Mouse (Mus musculus) hindbrain, postnatal 0 days (tissue): Measurements from ENCODE around the gene Gli3. TPM values are rescaled to one million over a fixed set of nuclear protein-coding genes. Genes with fewer than 3 reads are reported as not detected.

Experiments used
- ATAC-seq: fragments of 200-750 bp; cut with Nextera tagmentation; 2 replicates; pipeline ENCODE4 v1.8.0; 2017; ENCODE audit warnings: mild to moderate bottlenecking, moderate TSS enrichment, moderate library complexity
- DNase-seq: peaks from one replicate; pipeline ENCODE4 v3.0.0-alpha.2; 2015; ENCODE audit warnings: low spot score
- H3K27ac ChIP-seq: fragments of 300-500 bp; sonication (generic); 2 replicates; pipeline ENCODE4 v1.5.1; 2014; ENCODE audit warnings: mild to moderate bottlenecking
- H3K27me3 ChIP-seq: fragments of 300-500 bp; sonication (generic); 2 replicates; pipeline ENCODE4 v1.6.1; 2014; ENCODE audit warnings: low read length, mixed read lengths; ENCODE audit not compliant: insufficient read depth
- H3K36me3 ChIP-seq: fragments of 300-500 bp; sonication (generic); 2 replicates; pipeline ENCODE4 v1.6.1; 2014; ENCODE audit warnings: low read length, mixed read lengths; ENCODE audit not compliant: insufficient read depth
- H3K4me1 ChIP-seq: fragments of 300-500 bp; sonication (generic); 2 replicates; pipeline ENCODE4 v1.6.1; 2014; ENCODE audit warnings: antibody characterized with exemption, low read length, mixed read lengths; ENCODE audit not compliant: insufficient read depth
- H3K4me2 ChIP-seq: fragments of 300-500 bp; sonication (generic); 2 replicates; pipeline ENCODE4 v1.6.1; 2014; ENCODE audit warnings: low read depth, mild to moderate bottlenecking, low read length, moderate library complexity, mixed read lengths
- H3K4me3 ChIP-seq: fragments of 300-500 bp; sonication (generic); 2 replicates; pipeline ENCODE4 v1.5.1; 2014; ENCODE audit warnings: low read length
- H3K9ac ChIP-seq: fragments of 300-500 bp; sonication (generic); replicated peaks from 2 replicates; pipeline ENCODE4 v1.6.1; 2014; ENCODE audit warnings: mild to moderate bottlenecking, low read length, moderate library complexity, mixed read lengths
- H3K9me3 ChIP-seq: fragments of 300-500 bp; sonication (generic); 2 replicates; pipeline ENCODE4 v1.6.1; 2016; ENCODE audit warnings: low read length, mixed read lengths
- CTCF ChIP-seq: IDR thresholded peaks from 2 replicates; pipeline ENCODE4 v1.5.1; 2016; ENCODE audit warnings: antibody characterized with exemption, control low read depth, low read depth
- whole genome bisulfite sequencing: fragments of 180-500 bp; shearing (Covaris S2); extraction: QIAGEN DNeasy Blood & Tissue Kit; methylation state at CpG from one replicate; pipeline ENCODE4 v1.1.7; 2014; 5-methylcytosine and 5-hydroxymethylcytosine counted together
- polyA plus RNA-seq: library from polyadenylated mRNA; unstranded; fragments of >200 nt; fragmentation: Nextera tagmentation; extraction: Ambion mirVana; gene quantifications from 2 replicates; pipeline ENCODE4 v1.2.1, GENCODE M21; 2015
- total RNA-seq: library from RNA; depleted of rRNA; stranded (reverse); fragments of >200 nt; gene quantifications from 2 replicates; pipeline ENCODE4 v1.2.3, GENCODE M21; 2014

Gli3 gene
- total and polyA plus RNA-seq, 2 experiments from 2014 or later = 3.7 to 7.3 TPM

GRCm38 (mm10) chr13:15590326-15590933 lies 127.4 kb downstream of the Gli3 start:
- Histone ChIP-seq H3K9me3 (no peaks in the 10 kb centered on the region), H3K4me2 (no peak overlapping the region), H3K27ac (no peak overlapping the region), H3K36me3 (no peaks in the 10 kb centered on the region), H3K4me3 (no peak overlapping the region), H3K27me3 (no peaks in the 10 kb centered on the region), H3K4me1 (no peaks in the 10 kb centered on the region), H3K9ac (no peak overlapping the region)
- DNase-seq (no peak), ATAC-seq (no peak)
- no peak for TF ChIP-seq CTCF
- WGBS = 84% methylated on average over 6 of the region's 6 CpGs

GRCm38 (mm10) chr13:15596667-15597066 lies 133.6 kb downstream of the Gli3 start:
- Histone ChIP-seq H3K9ac (no peak overlapping the region), H3K9me3 (no peaks in the 10 kb centered on the region), H3K4me3 (no peak overlapping the region), H3K36me3 (no peaks in the 10 kb centered on the region), H3K4me1 (no peaks in the 10 kb centered on the region), H3K4me2 (no peak overlapping the region), H3K27ac (no peak overlapping the region), H3K27me3 (no peaks in the 10 kb centered on the region)
- WGBS = 64% methylated on average over 5 of the region's 5 CpGs
- DNase-seq (no peak), ATAC-seq (no peak)
- TF ChIP-seq CTCF = no peak

GRCm38 (mm10) chr13:15599741-15600140 lies 136.7 kb downstream of the Gli3 start:
- Histone ChIP-seq H3K4me3 (no peak overlapping the region), H3K9ac (no peak overlapping the region), H3K9me3 (no peaks in the 10 kb centered on the region), H3K4me1 (no peaks in the 10 kb centered on the region), H3K4me2 (no peak overlapping the region), H3K27ac (no peak overlapping the region), H3K36me3 (no peaks in the 10 kb centered on the region), H3K27me3 (no peaks in the 10 kb centered on the region)
- DNase-seq (no peak), ATAC-seq (no peak)
- WGBS = 66% methylated on average over 2 of the region's 2 CpGs
- TF ChIP-seq CTCF = no peak

GRCm38 (mm10) chr13:15602161-15602560 lies 139.1 kb downstream of the Gli3 start:
- DNase-seq = no peak
- H3K9me3 ChIP-seq = no peaks in the 10 kb centered on the region
- H3K27me3 ChIP-seq = no peaks in the 10 kb centered on the region
- H3K36me3 ChIP-seq = no peaks in the 10 kb centered on the region
- H3K9ac ChIP-seq = no peak overlapping the region
- no peak overlapping the region for H3K27ac ChIP-seq
- H3K4me1 ChIP-seq = no peaks in the 10 kb centered on the region
- no peak for ATAC-seq
- H3K4me3 ChIP-seq = no peak overlapping the region
- 31% methylated on average over 5 of the region's 5 CpGs for WGBS
- TF ChIP-seq CTCF = no peak
- no peak overlapping the region for H3K4me2 ChIP-seq

GRCm38 (mm10) chr13:15602677-15603221 lies 139.7 kb downstream of the Gli3 start:
- Histone ChIP-seq H3K27ac (no peak overlapping the region), H3K27me3 (no peaks in the 10 kb centered on the region), H3K9ac (no peak overlapping the region), H3K9me3 (no peaks in the 10 kb centered on the region), H3K4me1 (no peaks in the 10 kb centered on the region), H3K4me2 (no peak overlapping the region), H3K36me3 (no peaks in the 10 kb centered on the region), H3K4me3 (no peak overlapping the region)
- TF ChIP-seq CTCF = no peak; the same call in 1 of the 2 replicates
- DNase-seq = peak; percentile 20
- WGBS = 7% methylated on average over 4 of the region's 4 CpGs
- ATAC-seq = no peak

- Histone ChIP-seq H3K27ac (no peak overlapping the region), H3K4me1 (no peaks in the 10 kb centered on the region), H3K27me3 (no peaks in the 10 kb centered on the region), H3K4me2 (no peak overlapping the region), H3K4me3 (no peak overlapping the region), H3K9ac (no peak overlapping the region), H3K36me3 (no peaks in the 10 kb centered on the region), H3K9me3 (no peaks in the 10 kb centered on the region)
- 37% methylated on average over 6 of the region's 6 CpGs for WGBS
- no peak for TF ChIP-seq CTCF
- ATAC-seq (no peak), DNase-seq (no peak)
Observed at GRCm38 (mm10) chr13:15604074-15604473, 141.0 kb downstream of the Gli3 start.

- no peak overlapping the region for H3K9ac ChIP-seq
- no peaks in the 10 kb centered on the region for H3K36me3 ChIP-seq
- H3K27ac ChIP-seq = no peak overlapping the region
- no peak for ATAC-seq
- no peak for DNase-seq
- 34% methylated on average over 3 of the region's 3 CpGs for WGBS
- H3K4me1 ChIP-seq = 0 out of 2 replicates have a peak, but pooled peaks cover 5% of the 10 kb centered on the region
- H3K4me2 ChIP-seq = no peak overlapping the region
- no peaks in the 10 kb centered on the region for H3K9me3 ChIP-seq
- TF ChIP-seq CTCF = no peak
- no peaks in the 10 kb centered on the region for H3K27me3 ChIP-seq
- no peak overlapping the region for H3K4me3 ChIP-seq
Observed at GRCm38 (mm10) chr13:15617423-15617822, 154.4 kb downstream of the Gli3 start.
